Mouse (Mus musculus): ENCODE data around the gene Oxgr1. TPM values are rescaled to one million over a fixed set of nuclear protein-coding genes. Genes with fewer than 3 reads are reported as not detected.

The Oxgr1 gene
- polyA plus RNA-seq (2014; fragmentation: Illumina TruSeq; extraction: RNeasy Lipid Tissue Mini Kit (QIAGEN cat#74804); ENCODE audit: insufficient read depth, low read depth, low replicate concordance), result not detected

GRCm38 (mm10) chr14:120042187-120042820 lies at the start of gene Oxgr1:
Gene Oxgr1 (minus strand): TSS chr14:120042435.

Other genes starting within 250 kb of the Oxgr1 start
- gene Mbnl2, start 233.2 kb upstream of the Oxgr1 start, polyA plus RNA-seq (2014; fragmentation: Illumina TruSeq; extraction: RNeasy Lipid Tissue Mini Kit (QIAGEN cat#74804); ENCODE audit: insufficient read depth, low read depth, low replicate concordance), result 65.6 TPM